Mouse (Mus musculus) liver, embryonic 11.5 days (tissue): ENCODE results near the gene Tfip11. TPM values are rescaled to one million over a fixed set of nuclear protein-coding genes. Genes with fewer than 3 reads are reported as not detected.

ENCODE experiments used
- ATAC-seq: fragments of 200-750 bp; cut with Nextera tagmentation; replicated peaks from 2 replicates; pipeline ENCODE4 v1.8.0; 2017; ENCODE audit warnings: moderate number of reproducible peaks, mild to moderate bottlenecking, moderate TSS enrichment, moderate library complexity; ENCODE audit not compliant: low FRiP score
- DNase-seq: peaks from one replicate; pipeline ENCODE4 v3.0.0-alpha.2; 2017; ENCODE audit warnings: low spot score
- H3K27ac ChIP-seq: fragments of 300-500 bp; sonication (generic); 2 replicates; pipeline ENCODE4 v1.5.1; 2014; ENCODE audit warnings: mild to moderate bottlenecking, low read depth, low read length, control low read depth
- H3K27me3 ChIP-seq: fragments of 300-500 bp; sonication (generic); replicated peaks from 2 replicates; pipeline ENCODE4 v1.6.1; 2014; ENCODE audit warnings: low read length, mixed read lengths; ENCODE audit not compliant: control insufficient read depth, insufficient read depth
- H3K36me3 ChIP-seq: fragments of 300-500 bp; sonication (generic); 2 replicates; pipeline ENCODE4 v1.6.1; 2014; ENCODE audit warnings: mild to moderate bottlenecking, low read length, moderate library complexity, mixed read lengths; ENCODE audit not compliant: control insufficient read depth, insufficient read depth
- H3K4me1 ChIP-seq: fragments of 300-500 bp; sonication (generic); replicated peaks from 2 replicates; pipeline ENCODE4 v1.6.1; 2014; ENCODE audit warnings: low read length, mixed read lengths; ENCODE audit not compliant: control insufficient read depth, insufficient read depth
- H3K4me2 ChIP-seq: fragments of 300-500 bp; sonication (generic); 2 replicates; pipeline ENCODE4 v1.6.1; 2014; ENCODE audit warnings: mild to moderate bottlenecking, control low read depth, moderate library complexity
- H3K4me3 ChIP-seq: fragments of 300-500 bp; sonication (generic); 2 replicates; pipeline ENCODE4 v1.5.1; 2014; ENCODE audit warnings: low read depth, low read length, control low read depth
- H3K9ac ChIP-seq: fragments of 300-500 bp; sonication (generic); 2 replicates; pipeline ENCODE4 v1.6.1; 2014; ENCODE audit warnings: low read depth, low read length, control low read depth
- H3K9me3 ChIP-seq: fragments of 300-500 bp; sonication (generic); 2 replicates; pipeline ENCODE4 v1.6.1; 2016; ENCODE audit warnings: low read length, inconsistent platforms, mixed read lengths; ENCODE audit not compliant: control insufficient read depth
- WGBS: fragments of 180-500 bp; shearing (Covaris S2); extraction: QIAGEN DNeasy Blood & Tissue Kit; methylation state at CpG from one replicate; pipeline ENCODE4 v1.1.7; 2014; 5-methylcytosine and 5-hydroxymethylcytosine counted together
- polyA plus RNA-seq: library from polyadenylated mRNA; unstranded; fragments of >200 nt; fragmentation: Nextera tagmentation; extraction: Ambion mirVana; gene quantifications from 2 replicates; pipeline ENCODE4 v1.2.1, GENCODE M21; 2014

Gene Tfip11
- polyA plus RNA-seq, 1 experiment from 2014 or later = 24.5 TPM

- H3K9me3 ChIP-seq = no peaks in the 10 kb centered on the region
- peaks cover 91% of the 10 kb centered on the region for H3K4me1 ChIP-seq
- H3K27ac ChIP-seq = peak overlapping the region; percentile 81
- no peak for DNase-seq
- H3K9ac ChIP-seq = no peak overlapping the region
- peak overlapping the region; percentile 30 for H3K4me2 ChIP-seq
- no peaks in the 10 kb centered on the region; the same call in 1 of the 2 replicates for H3K36me3 ChIP-seq
- H3K4me3 ChIP-seq = no peak overlapping the region
- ATAC-seq = no peak
- H3K27me3 ChIP-seq = no peaks in the 10 kb centered on the region
- WGBS = 58% methylated on average over 6 of the region's 6 CpGs
These were observed 43.9 kb upstream of the Tfip11 start for GRCm38 (mm10) chr5:112282123-112282779.

DNA sequence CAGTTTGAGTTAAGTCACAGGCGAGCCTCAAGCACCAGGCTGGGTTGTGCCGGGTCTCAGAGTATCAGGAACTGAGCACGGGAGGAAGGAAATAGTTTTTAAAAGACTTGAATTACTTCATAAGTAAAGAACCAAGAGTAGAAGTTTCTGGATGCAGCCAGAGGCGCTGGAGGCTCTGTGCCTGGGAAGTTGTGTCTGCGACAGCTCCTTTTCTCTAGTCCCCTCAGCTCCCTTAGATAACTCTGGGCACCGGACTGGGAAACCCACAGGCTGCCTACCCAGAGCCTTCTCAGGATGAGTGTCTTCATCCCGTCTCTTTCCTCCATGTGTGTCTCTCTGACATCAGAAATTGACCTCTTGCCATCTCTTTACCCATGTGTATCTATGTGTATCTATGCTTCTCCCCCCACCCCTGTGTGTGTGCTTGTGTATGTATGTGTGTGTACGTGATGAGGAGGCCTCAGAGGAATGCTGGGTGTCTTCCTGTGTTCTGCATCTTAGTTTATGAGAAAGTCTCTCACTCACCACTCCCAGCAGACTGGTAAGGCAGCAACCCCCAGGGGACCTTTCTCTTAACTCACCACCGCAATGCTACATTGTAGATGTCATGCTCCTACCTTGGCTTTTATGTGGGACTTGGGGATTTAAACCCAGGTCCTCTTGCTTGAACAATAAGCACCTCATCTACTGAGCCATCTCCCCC lies 43.2 kb upstream of the Tfip11 start:
- H3K27ac ChIP-seq = peak overlapping the region; percentile 81
- no peak overlapping the region for H3K9ac ChIP-seq
- H3K27me3 ChIP-seq = no peaks in the 10 kb centered on the region
- peaks cover 92% of the 10 kb centered on the region for H3K4me1 ChIP-seq
- no peak for ATAC-seq
- no peak overlapping the region for H3K4me3 ChIP-seq
- no peaks in the 10 kb centered on the region; the same call in 1 of the 2 replicates for H3K36me3 ChIP-seq
- 40% methylated on average over 9 of the region's 9 CpGs for WGBS
- DNase-seq = no peak
- H3K9me3 ChIP-seq = no peaks in the 10 kb centered on the region
- H3K4me2 ChIP-seq = peak overlapping the region; percentile 37

GRCm38 (mm10) chr5:112283543-112284202 lies 42.5 kb upstream of the Tfip11 start:
- DNase-seq (no peak), ATAC-seq (peak; percentile 34)
- peak overlapping the region; percentile 81 for H3K27ac ChIP-seq
- H3K27me3 ChIP-seq = no peaks in the 10 kb centered on the region
- H3K9ac ChIP-seq = no peak overlapping the region; the same call in 1 of the 2 replicates
- H3K4me2 ChIP-seq = peak overlapping the region; percentile 37
- no peaks in the 10 kb centered on the region for H3K9me3 ChIP-seq
- peaks cover 92% of the 10 kb centered on the region for H3K4me1 ChIP-seq
- H3K4me3 ChIP-seq = no peak overlapping the region
- WGBS = 28% methylated on average over 10 of the region's 10 CpGs
- no peaks in the 10 kb centered on the region; the same call in 1 of the 2 replicates for H3K36me3 ChIP-seq

DNA sequence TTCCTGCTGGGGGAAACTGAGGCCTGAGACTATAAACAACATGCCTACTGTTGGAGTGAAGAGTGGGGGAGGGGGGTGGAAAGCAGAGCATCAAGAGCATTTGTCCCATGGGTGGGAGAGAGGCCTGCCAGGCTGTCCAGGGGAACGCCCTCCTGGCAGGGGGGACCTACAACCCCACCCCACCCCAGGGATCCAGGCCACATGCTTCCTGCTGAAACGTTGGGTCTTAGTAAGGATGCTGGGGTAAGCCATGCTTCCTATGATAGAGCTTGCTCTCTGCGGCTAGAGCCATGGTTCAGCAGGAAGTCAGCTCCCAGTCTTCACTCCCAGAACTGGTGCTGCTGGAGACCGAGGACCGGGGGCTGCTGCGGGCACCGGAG lies 42.0 kb upstream of the Tfip11 start:
- H3K27me3 ChIP-seq = no peaks in the 10 kb centered on the region
- no peak for DNase-seq
- peak overlapping the region; percentile 37 for H3K4me2 ChIP-seq
- peaks cover 89% of the 10 kb centered on the region for H3K4me1 ChIP-seq
- H3K27ac ChIP-seq = peak overlapping the region; percentile 81
- H3K36me3 ChIP-seq = no peaks in the 10 kb centered on the region; the same call in 1 of the 2 replicates
- no peaks in the 10 kb centered on the region for H3K9me3 ChIP-seq
- peak overlapping the region; percentile 32 for H3K9ac ChIP-seq
- ATAC-seq = 0 out of 2 replicates have a peak, but pooled peaks have one; percentile 7
- WGBS = 42% methylated on average over 7 of the region's 7 CpGs
- no peak overlapping the region for H3K4me3 ChIP-seq

DNA sequence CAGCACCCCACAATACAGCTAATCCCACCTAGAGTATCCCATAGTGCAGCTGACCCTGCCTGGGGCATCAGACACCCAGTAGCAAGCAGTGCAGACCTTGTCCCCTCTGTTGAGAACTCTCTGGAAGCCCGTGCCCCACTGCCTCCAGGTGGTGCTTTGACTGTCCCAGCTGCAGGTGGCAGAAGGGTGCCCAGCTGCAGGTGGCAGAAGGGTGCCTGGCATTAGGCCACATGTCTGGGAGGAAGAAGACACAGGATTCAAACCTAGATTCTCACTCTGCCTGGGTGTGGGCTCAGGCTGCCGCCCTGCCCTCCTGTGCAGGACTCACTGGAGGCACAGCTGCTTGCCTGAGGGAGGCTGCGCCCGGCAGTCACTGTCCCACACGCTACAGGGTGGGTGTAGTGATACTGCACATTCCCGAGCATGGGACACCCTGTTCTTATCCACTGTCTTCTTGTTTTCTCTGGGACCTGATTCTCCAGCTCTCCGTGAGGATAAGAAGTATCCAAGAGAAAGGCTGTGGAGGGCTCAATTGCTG lies 40.5 kb upstream of the Tfip11 start:
- DNase-seq (no peak), ATAC-seq (no peak)
- Histone ChIP-seq H3K4me3 (no peak overlapping the region), H3K9me3 (no peaks in the 10 kb centered on the region), H3K27ac (peak overlapping the region; percentile 81), H3K9ac (no peak overlapping the region), H3K27me3 (no peaks in the 10 kb centered on the region), H3K4me1 (peaks cover 74% of the 10 kb centered on the region), H3K4me2 (no peak overlapping the region), H3K36me3 (no peaks in the 10 kb centered on the region; the same call in 1 of the 2 replicates)
- WGBS = 82% methylated on average over 7 of the region's 7 CpGs

DNA sequence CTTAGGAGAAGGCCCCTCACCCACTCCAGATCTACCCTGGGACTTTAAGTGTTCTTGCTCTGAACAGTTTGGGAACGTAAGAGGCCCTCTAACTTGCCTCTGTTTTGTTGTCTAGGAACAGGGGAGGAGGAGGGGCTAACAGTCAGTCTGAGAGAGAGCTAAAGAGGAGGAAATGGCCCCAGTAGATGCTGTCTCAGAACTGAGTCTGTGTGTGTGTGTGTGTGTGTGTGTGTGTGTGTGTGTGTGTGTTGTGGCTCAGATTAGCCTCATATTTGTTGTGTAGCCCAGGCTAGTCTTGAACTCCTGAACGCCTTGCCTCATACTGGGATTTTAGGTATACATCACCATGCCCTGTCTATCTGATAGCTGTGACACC lies 39.6 kb upstream of the Tfip11 start:
- Histone ChIP-seq H3K4me3 (no peak overlapping the region), H3K4me1 (peaks cover 66% of the 10 kb centered on the region), H3K27me3 (no peaks in the 10 kb centered on the region), H3K27ac (peak overlapping the region; percentile 51; the same call in 1 of the 2 replicates), H3K36me3 (no peaks in the 10 kb centered on the region; the same call in 1 of the 2 replicates), H3K4me2 (0 out of 2 replicates have a peak overlapping the region, but pooled peaks have one; percentile 9), H3K9ac (no peak overlapping the region; the same call in 1 of the 2 replicates), H3K9me3 (no peaks in the 10 kb centered on the region)
- WGBS = 51% methylated on average over 2 of the region's 2 CpGs
- DNase-seq (no peak), ATAC-seq (no peak)

GRCm38 (mm10) chr5:112286984-112287641 lies 39.0 kb upstream of the Tfip11 start:
- H3K4me2 ChIP-seq = peak overlapping the region; percentile 4

DNA sequence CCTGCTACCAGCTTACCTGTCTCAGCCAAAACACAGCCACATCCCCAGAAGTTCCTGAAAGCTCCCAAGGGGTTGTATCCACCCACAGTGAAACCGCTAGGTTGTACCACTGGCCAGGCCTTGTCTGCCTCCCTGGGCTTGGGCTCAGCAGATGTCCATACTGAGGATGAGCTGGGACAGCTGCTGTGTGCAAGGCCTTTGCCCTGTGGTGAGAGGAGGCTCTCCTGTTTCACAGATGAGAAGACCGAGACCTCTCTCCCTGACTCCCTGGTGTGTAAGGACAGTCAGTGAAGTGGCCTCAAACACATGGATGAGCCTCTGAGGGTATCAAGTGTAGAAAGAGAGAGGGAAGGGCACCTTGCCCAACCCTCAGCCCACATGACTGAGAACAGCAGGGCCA lies 38.5 kb upstream of the Tfip11 start:
- ATAC-seq (no peak), DNase-seq (no peak)
- Histone ChIP-seq H3K4me1 (peaks cover 55% of the 10 kb centered on the region), H3K9me3 (no peaks in the 10 kb centered on the region), H3K27ac (peak overlapping the region; percentile 51; the same call in 1 of the 2 replicates), H3K4me3 (no peak overlapping the region), H3K27me3 (no peaks in the 10 kb centered on the region), H3K4me2 (no peak overlapping the region), H3K36me3 (no peaks in the 10 kb centered on the region; the same call in 1 of the 2 replicates), H3K9ac (no peak overlapping the region; the same call in 1 of the 2 replicates)
- WGBS = 77% methylated on average over 2 of the region's 2 CpGs

More at GRCm38 (mm10) chr5:112286984-112287641, 39.0 kb upstream of the Tfip11 start:
- Histone ChIP-seq H3K9ac (peak overlapping the region; percentile 26), H3K36me3 (no peaks in the 10 kb centered on the region; the same call in 1 of the 2 replicates), H3K27me3 (no peaks in the 10 kb centered on the region), H3K9me3 (no peaks in the 10 kb centered on the region), H3K4me3 (no peak overlapping the region), H3K4me1 (peaks cover 60% of the 10 kb centered on the region), H3K27ac (peak overlapping the region; percentile 51; the same call in 1 of the 2 replicates)
- DNase-seq (no peak), ATAC-seq (no peak)
- WGBS = 36% methylated on average over 11 of the region's 11 CpGs
